Mouse (Mus musculus) limb, embryonic 11.5 days (tissue): ENCODE results near the gene Tnni2. TPM values are rescaled to one million over a fixed set of nuclear protein-coding genes. Genes with fewer than 3 reads are reported as not detected.
A peak's percentile ranks its signal among the peaks of the same experiment; 100 is the strongest.

Experiments used
- ATAC-seq: fragments of 200-750 bp; cut with Nextera tagmentation; 2 replicates; pipeline ENCODE4 v1.8.0; 2017; ENCODE audit warnings: low read depth; ENCODE audit not compliant: insufficient number of reproducible peaks, low FRiP score, low TSS enrichment
- DNase-seq: peaks from one replicate; pipeline ENCODE4 v3.0.0-alpha.2; 2015; ENCODE audit warnings: low spot score
- H3K27ac ChIP-seq: fragments of 300-500 bp; sonication (generic); replicated peaks from 2 replicates; pipeline ENCODE4 v1.5.1; 2014; ENCODE audit warnings: low read depth, mild to moderate bottlenecking, low read length
- H3K27me3 ChIP-seq: fragments of 300-500 bp; sonication (generic); 2 replicates; pipeline ENCODE4 v1.6.1; 2014; ENCODE audit warnings: mild to moderate bottlenecking, low read length, mixed read lengths; ENCODE audit not compliant: control insufficient read depth, insufficient read depth
- H3K36me3 ChIP-seq: fragments of 300-500 bp; sonication (generic); 2 replicates; pipeline ENCODE4 v1.6.1; 2014; ENCODE audit warnings: mild to moderate bottlenecking, low read length, moderate library complexity, mixed read lengths; ENCODE audit not compliant: control insufficient read depth, insufficient read depth
- H3K4me1 ChIP-seq: fragments of 300-500 bp; sonication (generic); 2 replicates; pipeline ENCODE4 v1.6.1; 2014; ENCODE audit warnings: low read length, mixed read lengths; ENCODE audit not compliant: control insufficient read depth, insufficient read depth
- H3K4me2 ChIP-seq: fragments of 300-500 bp; sonication (generic); 2 replicates; pipeline ENCODE4 v1.6.1; 2014; ENCODE audit warnings: low read depth, mild to moderate bottlenecking, moderate library complexity; ENCODE audit not compliant: severe bottlenecking
- H3K4me3 ChIP-seq: fragments of 300-500 bp; sonication (generic); 2 replicates; pipeline ENCODE4 v1.5.1; 2014; ENCODE audit warnings: low read depth, low read length
- H3K9ac ChIP-seq: fragments of 300-500 bp; sonication (generic); 2 replicates; pipeline ENCODE4 v1.6.1; 2014; ENCODE audit warnings: mild to moderate bottlenecking, low read length
- H3K9me3 ChIP-seq: fragments of 300-500 bp; sonication (generic); 2 replicates; pipeline ENCODE4 v1.6.1; 2016; ENCODE audit warnings: low read length; ENCODE audit not compliant: control insufficient read depth
- WGBS: fragments of 180-500 bp; shearing (Covaris S2); extraction: QIAGEN DNeasy Blood & Tissue Kit; methylation state at CpG from one replicate; pipeline ENCODE4 v1.1.7; 2014; 5-methylcytosine and 5-hydroxymethylcytosine counted together
- polyA plus RNA-seq: library from polyadenylated mRNA; unstranded; fragments of >200 nt; fragmentation: Nextera tagmentation; extraction: Ambion mirVana; gene quantifications from 2 replicates; pipeline ENCODE4 v1.2.1, GENCODE M21; 2014

The Tnni2 gene
- polyA plus RNA-seq, 1 experiment from 2014 or later = 7.0 TPM

GRCm38 (mm10) chr7:142483136-142483535 is 41.5 kb downstream of the Tnni2 start:
- no peaks in the 10 kb centered on the region; the same call in 1 of the 2 replicates for H3K36me3 ChIP-seq
- H3K27me3 ChIP-seq = no peaks in the 10 kb centered on the region
- WGBS = 22% methylated on average over 11 of the region's 11 CpGs
- H3K9ac ChIP-seq = no peak overlapping the region
- DNase-seq (peak; percentile 76), ATAC-seq (no peak)
- H3K4me3 ChIP-seq = no peak overlapping the region
- peaks cover 65% of the 10 kb centered on the region for H3K4me1 ChIP-seq
- H3K4me2 ChIP-seq = no peak overlapping the region
- peak overlapping the region; percentile 87 for H3K27ac ChIP-seq
- no peaks in the 10 kb centered on the region for H3K9me3 ChIP-seq

DNA sequence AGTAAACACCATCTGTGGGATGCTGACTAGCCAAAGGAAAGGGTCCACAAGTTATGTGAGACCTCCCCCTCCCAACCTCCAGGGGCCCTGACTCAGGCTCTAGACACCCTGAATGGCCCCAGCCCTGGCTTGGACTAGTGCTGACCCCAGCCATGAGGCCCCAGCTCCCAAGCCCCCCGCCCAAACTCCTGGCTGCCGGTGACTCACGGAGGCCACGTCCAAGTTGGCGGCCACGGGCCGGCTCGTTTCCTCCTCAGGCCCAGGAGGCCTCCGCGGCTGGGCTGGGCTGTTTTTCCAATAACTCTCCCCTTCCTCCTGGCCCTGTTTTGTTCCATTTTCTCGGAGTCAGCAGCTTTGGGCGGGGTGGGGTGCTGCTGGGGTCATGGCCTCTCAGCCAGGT is 43.2 kb downstream of the Tnni2 start:
- Histone ChIP-seq H3K4me1 (peaks cover 65% of the 10 kb centered on the region), H3K27ac (peak overlapping the region; percentile 93), H3K9me3 (no peaks in the 10 kb centered on the region), H3K4me2 (no peak overlapping the region), H3K4me3 (no peak overlapping the region), H3K9ac (no peak overlapping the region; the same call in 1 of the 2 replicates), H3K27me3 (no peaks in the 10 kb centered on the region), H3K36me3 (no peaks in the 10 kb centered on the region)
- ATAC-seq = no peak
- WGBS = 64% methylated on average over 12 of the region's 12 CpGs
- no peak for DNase-seq

DNA sequence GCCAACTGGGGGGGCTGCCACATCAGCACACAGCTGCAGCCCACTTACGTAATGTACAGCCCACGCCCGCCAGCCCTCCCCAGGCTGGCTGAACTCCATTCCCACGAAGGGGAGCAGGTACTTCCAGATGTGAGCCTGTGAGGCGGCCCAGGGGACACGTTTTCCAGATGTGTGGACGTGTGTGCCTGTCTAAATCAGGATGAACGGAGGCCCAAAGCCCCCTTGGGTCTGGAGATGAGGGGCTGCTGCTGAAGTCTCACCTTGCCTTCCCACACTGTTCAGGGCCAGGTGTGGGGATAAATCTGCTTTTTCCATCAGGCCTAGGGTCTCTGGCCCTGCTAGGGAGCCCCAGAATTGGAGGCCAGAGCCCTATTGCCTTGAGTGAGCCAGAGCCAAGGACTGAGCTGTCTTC is 45.1 kb downstream of the Tnni2 start:
- peak overlapping the region; percentile 53 for H3K9ac ChIP-seq
- no peak overlapping the region for H3K4me2 ChIP-seq
- H3K27me3 ChIP-seq = no peaks in the 10 kb centered on the region
- ATAC-seq (peak; percentile 26), DNase-seq (peak; percentile 70)
- WGBS = 30% methylated on average over 8 of the region's 8 CpGs
- H3K27ac ChIP-seq = peak overlapping the region; percentile 93
- no peaks in the 10 kb centered on the region for H3K9me3 ChIP-seq
- peaks cover 55% of the 10 kb centered on the region for H3K4me1 ChIP-seq
- no peaks in the 10 kb centered on the region for H3K36me3 ChIP-seq
- H3K4me3 ChIP-seq = no peak overlapping the region

GRCm38 (mm10) chr7:142487341-142487859 is 45.8 kb downstream of the Tnni2 start:
- H3K27me3 ChIP-seq = no peaks in the 10 kb centered on the region
- H3K4me2 ChIP-seq = peak overlapping the region; percentile 7; the same call in 1 of the 2 replicates
- DNase-seq = peak; percentile 83
- no peak overlapping the region for H3K4me3 ChIP-seq
- H3K4me1 ChIP-seq = peaks cover 49% of the 10 kb centered on the region
- peak overlapping the region; percentile 53 for H3K9ac ChIP-seq
- no peaks in the 10 kb centered on the region for H3K36me3 ChIP-seq
- H3K9me3 ChIP-seq = no peaks in the 10 kb centered on the region
- peak; percentile 56 for ATAC-seq
- peak overlapping the region; percentile 93 for H3K27ac ChIP-seq
- 20% methylated on average over 9 of the region's 9 CpGs for WGBS

DNA sequence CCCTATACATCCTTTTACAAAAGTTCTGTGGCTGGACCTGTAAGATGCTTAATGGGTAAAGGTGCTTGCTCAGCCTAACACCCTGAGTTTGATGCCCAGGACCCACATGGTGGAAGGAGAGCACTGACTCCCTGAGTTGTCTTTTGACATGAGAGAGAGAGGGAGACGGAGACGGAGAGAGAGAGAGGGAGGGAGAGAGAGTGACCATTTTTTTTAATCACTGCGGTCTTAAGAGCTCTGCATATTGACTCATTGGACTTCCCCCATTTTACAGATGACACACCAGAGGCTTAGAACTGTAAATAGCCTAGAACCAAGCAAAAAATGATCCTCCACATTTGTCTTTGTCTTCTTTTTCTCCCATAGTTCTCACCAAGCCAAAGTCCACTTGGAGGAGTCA is 46.4 kb downstream of the Tnni2 start:
- DNase-seq (no peak), ATAC-seq (no peak)
- no peak overlapping the region for H3K4me3 ChIP-seq
- no peaks in the 10 kb centered on the region for H3K9me3 ChIP-seq
- H3K27me3 ChIP-seq = no peaks in the 10 kb centered on the region
- H3K4me1 ChIP-seq = peaks cover 43% of the 10 kb centered on the region
- 86% methylated on average over 3 of the region's 3 CpGs for WGBS
- no peak overlapping the region for H3K4me2 ChIP-seq
- no peaks in the 10 kb centered on the region for H3K36me3 ChIP-seq
- H3K27ac ChIP-seq = peak overlapping the region; percentile 93
- H3K9ac ChIP-seq = peak overlapping the region; percentile 53; the same call in 1 of the 2 replicates

DNA sequence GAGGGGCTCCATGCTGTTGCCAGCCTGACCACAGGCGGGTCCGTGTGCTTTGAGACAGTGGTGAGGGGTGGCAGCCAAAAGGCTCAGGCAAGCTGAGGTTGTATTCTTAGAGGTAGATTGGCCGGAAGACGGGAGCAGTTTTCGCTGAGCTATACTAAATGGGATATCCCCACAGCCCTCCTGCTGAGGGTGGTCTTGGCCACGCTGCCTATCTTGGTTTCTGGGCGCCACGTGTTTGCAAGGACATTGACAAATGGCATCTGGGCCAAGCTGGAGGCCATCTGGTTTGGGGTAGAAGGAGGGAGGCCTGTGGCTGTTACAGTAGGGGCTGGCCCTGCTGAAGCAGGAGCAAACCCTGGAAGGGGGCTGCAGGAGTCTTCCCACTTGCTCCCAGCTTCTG is 51.9 kb downstream of the Tnni2 start:
- H3K27me3 ChIP-seq = no peaks in the 10 kb centered on the region
- H3K4me3 ChIP-seq = no peak overlapping the region
- H3K9ac ChIP-seq = no peak overlapping the region; the same call in 1 of the 2 replicates
- H3K27ac ChIP-seq = peak overlapping the region; percentile 6; the same call in 1 of the 2 replicates
- no peaks in the 10 kb centered on the region for H3K9me3 ChIP-seq
- ATAC-seq (0 out of 2 replicates have a peak, but pooled peaks have one; percentile 44), DNase-seq (peak; percentile 52)
- H3K4me1 ChIP-seq = peaks cover 11% of the 10 kb centered on the region
- no peak overlapping the region for H3K4me2 ChIP-seq
- H3K36me3 ChIP-seq = no peaks in the 10 kb centered on the region
- 39% methylated on average over 8 of the region's 8 CpGs for WGBS

Other genes starting within 250 kb of the Tnni2 start
- not detected in 2 replicates for gene Krtap5-3, start 240.4 kb upstream of the Tnni2 start, polyA plus RNA-seq
- not detected in 2 replicates for gene Gm7579, start 229.9 kb upstream of the Tnni2 start, polyA plus RNA-seq
- gene Krtap5-5, start 211.8 kb upstream of the Tnni2 start, polyA plus RNA-seq = not detected in 2 replicates
- gene Gm40460, start 200.7 kb upstream of the Tnni2 start, polyA plus RNA-seq = not detected in 2 replicates
- gene Gm2431, start 183.5 kb upstream of the Tnni2 start, polyA plus RNA-seq = not detected in 2 replicates
- not detected in 2 replicates for gene Gm4559, start 167.4 kb upstream of the Tnni2 start, polyA plus RNA-seq
- gene Krtap5-1, start 144.7 kb upstream of the Tnni2 start, polyA plus RNA-seq = not detected in 2 replicates
- not detected in 2 replicates for gene Krtap5-4, start 138.3 kb upstream of the Tnni2 start, polyA plus RNA-seq
- gene Ifitm10, start 68.1 kb upstream of the Tnni2 start, polyA plus RNA-seq = 0.27 and 0.72 TPM in 2 replicates
- gene Gm49369, start 59.1 kb upstream of the Tnni2 start, polyA plus RNA-seq = 0.79 TPM in 1 of 2 replicates, not detected in the other
- 133 and 139 TPM in 2 replicates for gene Ctsd, start 53.8 kb upstream of the Tnni2 start, polyA plus RNA-seq
- gene Syt8, start 7.0 kb upstream of the Tnni2 start, polyA plus RNA-seq = 0.62 TPM in 1 of 2 replicates, not detected in the other
- gene Lsp1, start 19.0 kb downstream of the Tnni2 start, polyA plus RNA-seq = 22.8 and 23.3 TPM in 2 replicates
- 8.0 and 10.8 TPM in 2 replicates for gene Tnnt3, start 57.0 kb downstream of the Tnni2 start, polyA plus RNA-seq
- 17.8 and 19.7 TPM in 2 replicates for gene Mrpl23, start 90.9 kb downstream of the Tnni2 start, polyA plus RNA-seq
- 852 and 881 TPM in 2 replicates for gene Igf2, start 225.0 kb downstream of the Tnni2 start, polyA plus RNA-seq
- 0.10 TPM in 1 of 2 replicates, not detected in the other for gene Gm49394, start 228.1 kb downstream of the Tnni2 start, polyA plus RNA-seq